Mouse (Mus musculus) ES-E14 (cell line): ENCODE measurements around the gene Arap1.

ENCODE experiments used
- CHD2 ChIP-seq: IDR thresholded peaks from 2 replicates; pipeline ENCODE4 v1.6.1; 2014; ENCODE audit warnings: mild to moderate bottlenecking, low read depth, low read length, inconsistent platforms
- HCFC1 ChIP-seq: IDR thresholded peaks from 2 replicates; pipeline ENCODE4 v1.6.1; 2012; ENCODE audit warnings: low read length, inconsistent platforms, borderline replicate concordance; ENCODE audit not compliant: insufficient read depth
- MAFK ChIP-seq: IDR thresholded peaks from 2 replicates; pipeline ENCODE4 v1.6.1; 2014; ENCODE audit warnings: mild to moderate bottlenecking, low read depth, low read length, inconsistent platforms; ENCODE audit not compliant: insufficient read depth
- ZC3H11A ChIP-seq: IDR thresholded peaks from 2 replicates; pipeline ENCODE4 v1.6.1; 2012; ENCODE audit warnings: low read depth, mild to moderate bottlenecking, inconsistent platforms, low read length, borderline replicate concordance
- ZNF384 ChIP-seq: IDR thresholded peaks from 2 replicates; pipeline ENCODE4 v1.6.1; 2012; ENCODE audit warnings: low read depth, low read length, inconsistent platforms

DNA sequence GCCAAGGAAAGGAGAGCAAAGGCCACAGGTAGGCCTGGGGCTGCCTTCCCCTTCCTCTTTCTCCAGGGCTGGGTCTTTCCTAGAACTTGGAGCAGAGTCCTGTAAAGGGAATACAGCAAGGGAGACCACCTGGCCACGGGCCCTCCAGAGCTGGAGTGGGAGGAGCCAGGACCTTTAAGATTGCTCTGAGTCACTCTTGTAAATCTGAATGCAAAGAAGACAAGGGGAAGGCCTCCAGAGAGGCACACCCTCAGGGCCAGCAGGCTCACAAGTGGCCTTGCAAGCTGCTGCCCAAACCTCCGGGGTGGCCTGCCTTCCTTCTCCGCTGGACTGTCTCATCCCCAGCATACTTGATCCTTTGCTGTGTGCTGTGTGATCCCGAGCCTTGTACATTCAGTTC, 13.9 kb downstream of the Arap1 start:
- no peak for TF ChIP-seq ZC3H11A
- no peak for TF ChIP-seq ZNF384
- TF ChIP-seq MAFK: no peak
- TF ChIP-seq CHD2: no peak
- no peak for TF ChIP-seq HCFC1
